ENCODE assay signal across 14 mouse cellular contexts in genomic region chr16:13329640-13330039, GRCm38 (mm10).
DNase-seq lines count a peak whose midpoint lies in the region; ATAC-seq and TF ChIP-seq lines count a peak whose summit lies in the region.
"Had no signal": no experiment of that assay in that cellular context is flagged by ENCODE, and none has a peak within 500 bp of the region (broad histone marks: within the 10 kb centered on the region; RNA-seq: fewer than 3 reads in every experiment).

No protein-coding gene starts in this region.

- H3K4me2 ChIP-seq in heart, embryonic 13.5 days: no peak overlapping the region
- H3K4me2 ChIP-seq in liver, embryonic 14.5 days (ENCODE audit: low read depth): no peak overlapping the region
- H3K4me2 ChIP-seq: lung, embryonic 14.5 days; midbrain, embryonic 11.5 days; neural tube, embryonic 12.5 days had no signal

- 20% methylated on average over 3 of the region's 3 CpGs for WGBS in cerebellum, adult 2 months
- 25% methylated on average over 3 of the region's 3 CpGs for WGBS in heart, embryonic 13.5 days
- WGBS in liver, embryonic 14.5 days (ENCODE audit: insufficient replicate concordance): 25% methylated on average over 3 of the region's 3 CpGs

- H3K9ac ChIP-seq in heart, embryonic 13.5 days: no peak overlapping the region
- no peak overlapping the region for H3K9ac ChIP-seq in liver, embryonic 14.5 days (replicated peaks)
- H3K9ac ChIP-seq: lung, embryonic 14.5 days; neural tube, embryonic 12.5 days had no signal

- no peak for TF ChIP-seq CTCF in cerebellum, adult 2 months (IDR thresholded peaks at IDR 0.05; ENCODE audit: borderline replicate concordance, insufficient read depth, low read depth, low read length)
- TF ChIP-seq CTCF in liver, embryonic 14.5 days (IDR thresholded peaks at IDR 0.05; ENCODE audit: low read depth): no peak

- no peaks in the 10 kb centered on the region for H3K9me3 ChIP-seq in heart, embryonic 13.5 days
- H3K9me3 ChIP-seq in liver, embryonic 14.5 days (ENCODE audit: control insufficient read depth, low read length): no peaks in the 10 kb centered on the region
- H3K9me3 ChIP-seq: neural tube, embryonic 12.5 days had no signal

- H3K36me3 ChIP-seq in heart, embryonic 13.5 days: peaks cover 23% of the 10 kb centered on the region
- no peaks in the 10 kb centered on the region for H3K36me3 ChIP-seq in liver, embryonic 14.5 days (replicated peaks; ENCODE audit: control insufficient read depth, insufficient read depth, low read depth)

- peak; percentile 65 for TF ChIP-seq EP300 in liver, embryonic 14.5 days (IDR thresholded peaks at IDR 0.05; ENCODE audit: low read depth)

- peaks cover 13% of the 10 kb centered on the region for H3K4me1 ChIP-seq in cerebellum, adult 2 months (ENCODE audit: control insufficient read depth, insufficient read depth, low read length)
- H3K4me1 ChIP-seq in heart, embryonic 13.5 days: peaks cover 58% of the 10 kb centered on the region
- peaks cover 3 to 12% of the 10 kb centered on the region in 2 experiments; a peak in 3 of 4 replicates for H3K4me1 ChIP-seq in liver, embryonic 14.5 days (replicated peaks; ENCODE audit: control insufficient read depth in 2 of 2, insufficient read depth in 2 of 2, low read length in 1 of 2)
- H3K4me1 ChIP-seq: neural tube, embryonic 12.5 days had no signal

- TF ChIP-seq POLR2A in cerebellum, adult 2 months (IDR thresholded peaks at IDR 0.05; ENCODE audit: borderline replicate concordance, insufficient read depth, low read length): no peak

- no peak overlapping the region for H3K27ac ChIP-seq in cerebellum, adult 2 months (ENCODE audit: insufficient read depth, low read length)
- H3K27ac ChIP-seq in heart, embryonic 13.5 days (replicated peaks): peak overlapping the region; percentile 51
- no peak overlapping the region for H3K27ac ChIP-seq in liver, embryonic 14.5 days
- H3K27ac ChIP-seq: neural tube, embryonic 12.5 days had no signal

- no peak for ATAC-seq in heart, embryonic 13.5 days (ENCODE audit: extremely low read depth, insufficient number of reproducible peaks, low FRiP score, low TSS enrichment)
- peak; percentile 81 for ATAC-seq in liver, embryonic 14.5 days (ENCODE audit: insufficient read depth)
- ATAC-seq: inflammation-experienced regulatory T-cells, adult 6 months had no signal

- no peaks in the 10 kb centered on the region for H3K27me3 ChIP-seq in cerebellum, adult 2 months (ENCODE audit: control insufficient read depth, insufficient read depth, low read length)
- no peaks in the 10 kb centered on the region for H3K27me3 ChIP-seq in heart, embryonic 13.5 days (replicated peaks)
- no peaks in the 10 kb centered on the region for H3K27me3 ChIP-seq in liver, embryonic 14.5 days (ENCODE audit: control insufficient read depth, insufficient read depth, low read length)
- H3K27me3 ChIP-seq: neural tube, embryonic 12.5 days had no signal

- peak; percentile 28 to 38 for DNase-seq in cerebellum, adult 2 months
- no peak for DNase-seq in cerebellum, adult 11 months
- no peak for DNase-seq in heart, adult 9 months (ENCODE audit: low spot score in 2 of 2)
- peak; percentile 60 for DNase-seq in brain, adult 2 months (ENCODE audit: low read depth, low spot score)
- DNase-seq in liver, embryonic 14.5 days (ENCODE audit: low read depth in 3 of 3, low spot score in 3 of 3): peak; percentile 1 to 22 (median 20)
- DNase-seq in natural killer cell, adult 2 months (ENCODE audit: low spot score in 2 of 2): no peak
- DNase-seq in gastrocnemius, postnatal 4 days (ENCODE audit: low spot score in 2 of 2): no peak
- DNase-seq: gastrocnemius, postnatal 36 days; thymus, postnatal 25 days had no signal

- no peak overlapping the region for H3K4me3 ChIP-seq in cerebellum, adult 2 months (replicated peaks; ENCODE audit: insufficient read depth, low read depth, low read length)
- H3K4me3 ChIP-seq in heart, embryonic 13.5 days: no peak overlapping the region
- H3K4me3 ChIP-seq in liver, embryonic 14.5 days (ENCODE audit: insufficient read depth in 1 of 2, low read depth in 2 of 2, low read length in 2 of 2): no peak overlapping the region
- H3K4me3 ChIP-seq: neural tube, embryonic 12.5 days had no signal

Comparison
In these comparisons a context has a peak if more than half of its experiments do, and no peak if none do; other contexts are left out.
1. DNase-seq: peak in cerebellum, adult 2 months (2 of 2), brain, adult 2 months (single experiment) and liver, embryonic 14.5 days (3 of 3); none in cerebellum, adult 11 months (single experiment), heart, adult 9 months (0 of 2), natural killer cell, adult 2 months (0 of 2) and gastrocnemius, postnatal 4 days (0 of 2).